Mouse (Mus musculus): ENCODE measurements around the gene Serpina6. TPM values are rescaled to one million over a fixed set of nuclear protein-coding genes. Genes with fewer than 3 reads are reported as not detected.
"Not testable (repeated sequence)": the region's sequence is repeated elsewhere in the genome, so short reads cannot be mapped to it uniquely, and the experiment has no call there.

Gene Serpina6
- 2.7 and 78.7 TPM in 2 replicates for polyA plus RNA-seq (2016; fragmentation: Nextera tagmentation; extraction: Ambion mirVana)

GRCm38 (mm10) chr12:103656848-103657626 is at the start of gene Serpina6:
Serpina6 (minus strand) TSS chr12:103657212.
- 75% methylated on average over 9 of the region's 9 CpGs for WGBS
- H3K36me3 ChIP-seq, result no peaks in the 10 kb centered on the region
- no peaks in the 10 kb centered on the region for H3K4me1 ChIP-seq
- H3K27me3 ChIP-seq (ENCODE audit: insufficient read depth, poor library complexity, severe bottlenecking), result no peaks in the 10 kb centered on the region
- H3K9me3 ChIP-seq, result no peaks in the 10 kb centered on the region
- DNase-seq (ENCODE audit: low spot score), result no peak
- no peak within 1 kb of the TSS for H3K27ac ChIP-seq
- H3K4me3 ChIP-seq, result no peak within 1 kb of the TSS

GRCm38 (mm10) chr12:103706113-103706512 is 49.1 kb upstream of the Serpina6 start:
- Histone ChIP-seq H3K27ac (no peak overlapping the region), H3K27me3 (ENCODE audit: insufficient read depth, poor library complexity, severe bottlenecking) (no peaks in the 10 kb centered on the region), H3K36me3 (no peaks in the 10 kb centered on the region), H3K4me1 (peaks cover 11% of the 10 kb centered on the region), H3K9me3 (no peaks in the 10 kb centered on the region), H3K4me3 (no peak overlapping the region)
- 34% methylated on average over 4 of the region's 4 CpGs for WGBS
- no peak for DNase-seq (ENCODE audit: low spot score)

DNA sequence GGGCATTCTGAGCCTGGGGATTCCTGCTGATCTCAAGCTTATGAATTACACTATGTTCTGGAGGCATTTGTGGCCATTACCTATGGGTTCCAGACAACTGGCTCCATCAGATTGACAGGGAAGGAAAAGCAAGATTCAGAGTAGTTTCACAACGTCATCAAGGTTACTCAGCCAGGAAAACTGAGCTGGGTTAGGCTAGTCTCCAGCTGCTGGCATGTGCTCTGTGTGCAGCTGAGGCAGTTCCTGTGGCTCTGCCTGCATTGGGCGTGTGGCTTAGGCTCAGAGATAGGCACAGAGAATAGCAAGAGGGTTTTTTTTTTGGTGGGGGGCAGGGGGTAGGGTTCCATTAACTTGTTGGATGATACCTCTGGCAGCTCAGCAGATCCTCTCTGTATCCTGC is 48.5 kb upstream of the Serpina6 start:
- Histone ChIP-seq H3K36me3 (no peaks in the 10 kb centered on the region), H3K4me1 (peaks cover 11% of the 10 kb centered on the region), H3K27ac (no peak overlapping the region), H3K4me3 (no peak overlapping the region), H3K9me3 (no peaks in the 10 kb centered on the region), H3K27me3 (ENCODE audit: insufficient read depth, poor library complexity, severe bottlenecking) (no peaks in the 10 kb centered on the region)
- 48% methylated on average over 2 of the region's 2 CpGs for WGBS
- no peak for DNase-seq (ENCODE audit: low spot score)

GRCm38 (mm10) chr12:103700144-103700750 is 43.2 kb upstream of the Serpina6 start:
- Histone ChIP-seq H3K4me1 (no peaks in the 10 kb centered on the region), H3K27ac (no peak overlapping the region), H3K36me3 (no peaks in the 10 kb centered on the region), H3K9me3 (no peaks in the 10 kb centered on the region), H3K27me3 (ENCODE audit: insufficient read depth, poor library complexity, severe bottlenecking) (no peaks in the 10 kb centered on the region), H3K4me3 (no peak overlapping the region)
- no peak for DNase-seq (ENCODE audit: low spot score)
- 82% methylated on average over 4 of the region's 4 CpGs for WGBS

GRCm38 (mm10) chr12:103695429-103695828 is 38.4 kb upstream of the Serpina6 start, which contains the start of gene Serpina1f:
Serpina1f (minus strand) TSS chr12:103695529.
- Histone ChIP-seq H3K9me3 (no peaks in the 10 kb centered on the region), H3K27ac (no peak within 1 kb of the TSS), H3K27me3 (ENCODE audit: insufficient read depth, poor library complexity, severe bottlenecking) (no peaks in the 10 kb centered on the region), H3K4me1 (no peaks in the 10 kb centered on the region), H3K36me3 (no peaks in the 10 kb centered on the region), H3K4me3 (no peak within 1 kb of the TSS)
- DNase-seq (ENCODE audit: low spot score), result no peak
- 87% methylated on average over 8 of the region's 8 CpGs for WGBS

DNA sequence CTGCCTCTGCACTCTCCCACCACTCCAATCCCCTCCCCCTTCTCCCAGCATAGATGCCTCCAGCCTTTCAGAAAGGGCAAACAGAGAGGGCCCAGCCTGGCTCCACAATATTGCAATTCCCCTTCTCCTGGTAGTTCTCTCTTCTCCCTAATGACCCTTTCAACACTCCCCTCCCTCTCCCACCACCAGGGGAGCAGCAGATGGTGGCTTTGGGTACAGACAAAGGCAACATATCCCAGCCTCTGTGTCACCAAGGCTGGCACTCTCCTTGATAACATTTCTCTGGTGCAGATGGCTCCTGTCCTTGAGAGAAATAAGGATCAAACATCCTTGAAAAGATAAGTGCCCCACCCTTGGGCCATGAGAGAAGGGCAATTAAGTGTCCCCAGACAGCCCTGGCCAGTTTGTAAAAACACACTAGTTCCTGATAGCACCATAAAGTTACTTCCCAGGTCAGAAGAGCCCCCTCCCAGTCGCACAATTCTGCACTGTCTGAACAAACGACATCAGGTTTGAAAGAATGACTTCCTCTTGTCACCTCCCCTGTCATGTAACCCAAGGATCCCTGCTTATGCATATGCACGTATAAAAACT is 31.3 kb upstream of the Serpina6 start:
- DNase-seq (ENCODE audit: low spot score), result no peak
- no peaks in the 10 kb centered on the region for H3K36me3 ChIP-seq
- H3K4me1 ChIP-seq, result peaks cover 11% of the 10 kb centered on the region
- no peaks in the 10 kb centered on the region for H3K9me3 ChIP-seq
- H3K27me3 ChIP-seq (ENCODE audit: insufficient read depth, poor library complexity, severe bottlenecking), result no peaks in the 10 kb centered on the region
- no peak overlapping the region for H3K4me3 ChIP-seq
- no peak overlapping the region for H3K27ac ChIP-seq
- WGBS, result 30% methylated on average over 3 of the region's 3 CpGs

- WGBS, result 60% methylated on average over 7 of the region's 7 CpGs
- Histone ChIP-seq H3K36me3 (no peaks in the 10 kb centered on the region), H3K4me1 (peaks cover 11% of the 10 kb centered on the region), H3K4me3 (no peak overlapping the region), H3K27ac (no peak overlapping the region), H3K9me3 (no peaks in the 10 kb centered on the region), H3K27me3 (ENCODE audit: insufficient read depth, poor library complexity, severe bottlenecking) (no peaks in the 10 kb centered on the region)
- no peak for DNase-seq (ENCODE audit: low spot score)
These were observed 30.0 kb upstream of the Serpina6 start for GRCm38 (mm10) chr12:103687021-103687420.

DNA sequence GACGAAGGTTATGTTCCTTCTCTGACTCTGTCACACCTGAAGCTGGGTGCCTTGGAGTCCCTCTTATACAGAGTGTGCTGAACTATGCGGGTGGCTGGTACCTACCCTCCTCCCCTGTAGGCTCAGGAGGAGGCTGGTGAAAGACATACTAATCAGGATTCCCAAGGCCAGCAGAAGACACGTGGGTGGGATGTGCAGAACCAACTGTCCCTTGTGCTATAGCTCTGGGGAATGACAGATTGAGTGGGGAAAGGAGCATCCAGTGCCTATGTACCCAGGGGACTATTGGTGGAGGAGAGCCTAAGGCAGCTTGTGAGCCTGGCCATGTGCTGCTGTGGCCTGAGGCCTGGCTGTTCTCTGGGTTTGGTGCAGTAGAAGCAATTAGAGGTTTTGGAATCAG is 29.0 kb upstream of the Serpina6 start:
- DNase-seq (ENCODE audit: low spot score), result no peak
- Histone ChIP-seq H3K4me3 (no peak overlapping the region), H3K9me3 (no peaks in the 10 kb centered on the region), H3K27me3 (ENCODE audit: insufficient read depth, poor library complexity, severe bottlenecking) (no peaks in the 10 kb centered on the region), H3K4me1 (peaks cover 11% of the 10 kb centered on the region), H3K36me3 (no peaks in the 10 kb centered on the region), H3K27ac (no peak overlapping the region)
- 66% methylated on average over 3 of the region's 3 CpGs for WGBS

DNA sequence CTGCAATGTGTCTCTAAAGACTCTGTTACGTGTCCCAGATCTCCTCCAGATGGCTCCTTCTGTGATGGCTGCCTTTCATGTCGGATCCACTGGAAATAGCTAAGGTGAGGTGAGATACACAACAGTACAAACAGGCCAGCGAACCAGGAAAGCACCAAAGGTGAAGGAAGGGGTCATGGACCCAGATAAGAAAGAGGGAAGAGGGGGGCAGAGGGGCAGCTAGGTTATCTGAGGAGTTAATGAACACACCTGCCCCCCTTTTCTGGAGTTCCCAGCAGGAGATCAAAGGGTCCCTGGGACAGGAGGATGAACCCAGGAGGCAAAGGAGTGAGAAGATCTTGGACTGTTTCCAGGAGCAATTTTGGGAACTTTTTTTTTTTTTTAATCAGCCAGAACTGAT is 28.4 kb upstream of the Serpina6 start:
- no peaks in the 10 kb centered on the region for H3K27me3 ChIP-seq (ENCODE audit: insufficient read depth, poor library complexity, severe bottlenecking)
- no peaks in the 10 kb centered on the region for H3K36me3 ChIP-seq
- DNase-seq (ENCODE audit: low spot score), result no peak
- peaks cover 11% of the 10 kb centered on the region for H3K4me1 ChIP-seq
- no peak overlapping the region for H3K4me3 ChIP-seq
- 54% methylated on average over 3 of the region's 3 CpGs for WGBS
- no peaks in the 10 kb centered on the region for H3K9me3 ChIP-seq
- no peak overlapping the region for H3K27ac ChIP-seq

GRCm38 (mm10) chr12:103683775-103684174 is 26.8 kb upstream of the Serpina6 start:
- 56% methylated on average over 4 of the region's 4 CpGs for WGBS
- Histone ChIP-seq H3K9me3 (no peaks in the 10 kb centered on the region), H3K4me3 (no peak overlapping the region), H3K27me3 (ENCODE audit: insufficient read depth, poor library complexity, severe bottlenecking) (no peaks in the 10 kb centered on the region), H3K4me1 (peaks cover 11% of the 10 kb centered on the region), H3K27ac (no peak overlapping the region), H3K36me3 (no peaks in the 10 kb centered on the region)
- no peak for DNase-seq (ENCODE audit: low spot score)

DNA sequence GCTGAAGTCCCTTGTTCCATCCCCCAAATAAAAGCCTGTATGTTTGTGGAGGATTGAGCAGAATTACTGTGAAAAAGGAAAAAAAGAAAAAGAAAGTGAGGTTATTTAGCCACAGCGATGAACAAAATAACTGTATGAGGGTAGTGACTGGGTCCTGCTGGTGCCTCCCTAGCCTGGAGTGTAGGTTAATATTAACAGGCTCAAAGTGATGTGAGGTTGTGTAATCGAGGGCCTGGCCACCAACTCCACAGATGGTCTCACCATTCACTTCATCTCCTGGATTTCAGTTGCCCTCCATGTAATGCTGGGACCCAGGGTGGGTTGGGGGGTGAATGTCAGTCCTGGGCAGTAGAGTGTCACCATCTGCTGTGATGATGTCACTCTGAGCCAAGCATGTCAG is 24.7 kb upstream of the Serpina6 start:
- no peak for DNase-seq (ENCODE audit: low spot score)
- Histone ChIP-seq H3K4me1 (no peaks in the 10 kb centered on the region), H3K4me3 (no peak overlapping the region), H3K27ac (no peak overlapping the region), H3K27me3 (ENCODE audit: insufficient read depth, poor library complexity, severe bottlenecking) (no peaks in the 10 kb centered on the region), H3K9me3 (no peaks in the 10 kb centered on the region), H3K36me3 (no peaks in the 10 kb centered on the region)
- 67% methylated on average over 2 of the region's 2 CpGs for WGBS

GRCm38 (mm10) chr12:103681169-103681568 is 24.2 kb upstream of the Serpina6 start:
- Histone ChIP-seq H3K9me3 (no peaks in the 10 kb centered on the region), H3K4me3 (no peak overlapping the region), H3K27me3 (ENCODE audit: insufficient read depth, poor library complexity, severe bottlenecking) (no peaks in the 10 kb centered on the region), H3K36me3 (no peaks in the 10 kb centered on the region), H3K4me1 (peaks cover 3% of the 10 kb centered on the region; the same call in 1 of the 2 replicates), H3K27ac (no peak overlapping the region)
- 79% methylated on average over 2 of the region's 2 CpGs for WGBS
- no peak for DNase-seq (ENCODE audit: low spot score)

- not testable (repeated sequence) for H3K4me3 ChIP-seq; H3K36me3 ChIP-seq; H3K27ac ChIP-seq; H3K9me3 ChIP-seq; DNase-seq (ENCODE audit: low spot score); H3K27me3 ChIP-seq (ENCODE audit: insufficient read depth, poor library complexity, severe bottlenecking); H3K4me1 ChIP-seq
- WGBS, result 94% methylated on average over 1 of the region's 1 CpGs
These were observed 22.8 kb upstream of the Serpina6 start for GRCm38 (mm10) chr12:103679853-103680252.

All from heart, embryonic 10.5 days (tissue).